Mouse (Mus musculus) kidney, postnatal 36 days (tissue): ENCODE results near the gene 2210016F16Rik.
A peak's percentile ranks its signal among the peaks of the same experiment; 100 is the strongest.

Source experiments
- DNase-seq, 2 experiments: peaks; one replicate each; pipeline ENCODE4 v3.0.0; 2021 to 2022; ENCODE audit warnings: mixed read lengths in 2 of 2

Gene 2210016F16Rik

GRCm38 (mm10) chr13:58372278-58373152 lies 12.5 kb downstream of the 2210016F16Rik start:
- no peak for DNase-seq

GRCm38 (mm10) chr13:58368835-58369234 lies 16.2 kb downstream of the 2210016F16Rik start:
- no peak for DNase-seq

- no peak for DNase-seq
Measured at GRCm38 (mm10) chr13:58367641-58368040, 17.4 kb downstream of the 2210016F16Rik start.

- no peak for DNase-seq
Measured at GRCm38 (mm10) chr13:58366373-58366772, 18.7 kb downstream of the 2210016F16Rik start.

GRCm38 (mm10) chr13:58365179-58365578 lies 19.8 kb downstream of the 2210016F16Rik start:
- peak in 1 of 2 experiments; percentile 27 for DNase-seq

- peak; percentile 58 to 60 for DNase-seq
Measured at GRCm38 (mm10) chr13:58364353-58365175, 20.5 kb downstream of the 2210016F16Rik start.

- DNase-seq, result no peak
Measured at GRCm38 (mm10) chr13:58359304-58359653, 25.7 kb downstream of the 2210016F16Rik start.

- DNase-seq, result peak; percentile 89 to 93
Measured at GRCm38 (mm10) chr13:58358629-58359303, 26.3 kb downstream of the 2210016F16Rik start, which contains the start of gene Kif27. TSS of gene Kif27 (minus strand) at chr13:58359122.

- DNase-seq, result no peak
Measured at GRCm38 (mm10) chr13:58352996-58353395, 32.0 kb downstream of the 2210016F16Rik start.

- DNase-seq, result no peak
Measured at GRCm38 (mm10) chr13:58350606-58351005, 34.4 kb downstream of the 2210016F16Rik start.

GRCm38 (mm10) chr13:58344505-58344904 lies 40.5 kb downstream of the 2210016F16Rik start:
- DNase-seq, result no peak

GRCm38 (mm10) chr13:58337456-58337855 lies 47.6 kb downstream of the 2210016F16Rik start:
- DNase-seq, result peak; percentile 82 to 85

- DNase-seq, result no peak
Measured at GRCm38 (mm10) chr13:58334116-58334515, 50.9 kb downstream of the 2210016F16Rik start.
